Mouse (Mus musculus): Measurements from ENCODE around the gene Zscan22.
"Not testable (repeated sequence)": the region's sequence is repeated elsewhere in the genome, so short reads cannot be mapped to it uniquely, and the experiment has no call there.

Gene Zscan22

GRCm38 (mm10) chr7:12927693-12928589, 30.3 kb downstream of the Zscan22 start:
- no peak for DNase-seq (ENCODE audit: low spot score)

- DNase-seq (ENCODE audit: low spot score) = no peak
Measured at GRCm38 (mm10) chr7:12933615-12934140, 36.1 kb downstream of the Zscan22 start.

- no peak for DNase-seq (ENCODE audit: low spot score)
Measured at GRCm38 (mm10) chr7:12934808-12935207, 37.2 kb downstream of the Zscan22 start.

- not testable (repeated sequence) for DNase-seq (ENCODE audit: low spot score)
Measured at GRCm38 (mm10) chr7:12937254-12937803, 39.7 kb downstream of the Zscan22 start.

GRCm38 (mm10) chr7:12940599-12940998, 43.0 kb downstream of the Zscan22 start:
- no peak for DNase-seq (ENCODE audit: low spot score)

- DNase-seq (ENCODE audit: low spot score) = peak; percentile 40
Measured at GRCm38 (mm10) chr7:12943488-12943887, 45.9 kb downstream of the Zscan22 start.

- peak; percentile 96 for DNase-seq (ENCODE audit: low spot score)
Measured at GRCm38 (mm10) chr7:12949032-12949871, 51.6 kb downstream of the Zscan22 start.

GRCm38 (mm10) chr7:12949872-12950229, 52.2 kb downstream of the Zscan22 start:
- no peak for DNase-seq (ENCODE audit: low spot score)

GRCm38 (mm10) chr7:12954896-12955295, 57.3 kb downstream of the Zscan22 start:
- DNase-seq (ENCODE audit: low spot score) = no peak

- no peak for DNase-seq (ENCODE audit: low spot score)
Measured at GRCm38 (mm10) chr7:12957511-12957910, 59.9 kb downstream of the Zscan22 start.

Measured in T-cell, adult 2 months (primary cell).